Mouse (Mus musculus) limb, embryonic 15.5 days (tissue): ENCODE measurements at regions not wholly inside any gene's neighbourhood (a gene's known extent, or its start where the extent isn't known, plus 50 kb on each side); places are given as distances from the start of the nearest gene placed in this dataset.

Source experiments
- ATAC-seq: fragments of 200-750 bp; cut with Nextera tagmentation; 2 replicates; pipeline ENCODE4 v1.8.0; 2017; ENCODE audit warnings: low read depth, moderate TSS enrichment; ENCODE audit not compliant: insufficient number of reproducible peaks, low FRiP score, low TSS enrichment
- H3K27ac ChIP-seq: fragments of 300-500 bp; sonication (generic); 2 replicates; pipeline ENCODE4 v1.5.1; 2015; ENCODE audit warnings: moderate library complexity, mild to moderate bottlenecking, inconsistent platforms
- H3K27me3 ChIP-seq: fragments of 300-500 bp; sonication (generic); 2 replicates; pipeline ENCODE4 v1.6.1; 2015; ENCODE audit warnings: inconsistent platforms
- H3K36me3 ChIP-seq: fragments of 300-500 bp; sonication (generic); 2 replicates; pipeline ENCODE4 v1.6.1; 2015; ENCODE audit warnings: inconsistent platforms
- H3K4me1 ChIP-seq: fragments of 300-500 bp; sonication (generic); 2 replicates; pipeline ENCODE4 v1.6.1; 2015; ENCODE audit warnings: inconsistent platforms
- H3K4me2 ChIP-seq: fragments of 300-500 bp; sonication (generic); 2 replicates; pipeline ENCODE4 v1.6.1; 2015; ENCODE audit warnings: mild to moderate bottlenecking, inconsistent platforms
- H3K4me3 ChIP-seq: fragments of 300-500 bp; sonication (generic); 2 replicates; pipeline ENCODE4 v1.5.1; 2015; ENCODE audit warnings: mild to moderate bottlenecking, inconsistent platforms
- H3K9ac ChIP-seq: fragments of 300-500 bp; sonication (generic); 2 replicates; pipeline ENCODE4 v1.6.1; 2015; ENCODE audit warnings: inconsistent platforms
- H3K9me3 ChIP-seq: fragments of 300-500 bp; sonication (generic); 2 replicates; pipeline ENCODE4 v1.6.1; 2016; ENCODE audit warnings: inconsistent platforms
- WGBS: fragments of 180-500 bp; shearing (Covaris S2); methylation state at CpG from one replicate; pipeline ENCODE4 v1.1.7; 2015; 5-methylcytosine and 5-hydroxymethylcytosine counted together

DNA sequence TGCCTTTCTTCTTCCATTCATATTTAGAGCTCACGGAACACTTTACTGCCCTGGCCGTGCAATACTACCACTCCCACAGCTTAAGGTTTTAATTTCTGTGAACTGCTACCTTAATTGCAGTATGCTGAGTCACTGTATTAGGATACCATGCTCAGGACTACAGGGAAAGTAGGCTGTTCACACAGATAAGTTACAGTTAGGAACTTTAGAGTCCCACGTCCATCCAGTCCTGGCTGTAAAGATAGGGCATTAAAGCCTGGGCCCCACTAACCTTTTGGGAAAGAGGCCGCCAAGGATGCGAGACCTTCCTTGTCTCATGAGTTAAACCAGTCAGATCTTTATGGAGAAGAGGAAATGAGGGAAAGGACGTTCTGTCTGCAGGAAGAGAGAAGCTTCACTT is 574.6 kb downstream of the Stpg2 start:
- Histone ChIP-seq H3K4me2 (no peak overlapping the region), H3K36me3 (no peaks in the 10 kb centered on the region), H3K27ac (no peak overlapping the region), H3K4me3 (no peak overlapping the region), H3K9me3 (no peaks in the 10 kb centered on the region), H3K9ac (no peak overlapping the region), H3K27me3 (no peaks in the 10 kb centered on the region), H3K4me1 (peaks cover 7% of the 10 kb centered on the region)
- no peak for ATAC-seq
- 45% methylated on average over 6 of the region's 6 CpGs for WGBS

DNA sequence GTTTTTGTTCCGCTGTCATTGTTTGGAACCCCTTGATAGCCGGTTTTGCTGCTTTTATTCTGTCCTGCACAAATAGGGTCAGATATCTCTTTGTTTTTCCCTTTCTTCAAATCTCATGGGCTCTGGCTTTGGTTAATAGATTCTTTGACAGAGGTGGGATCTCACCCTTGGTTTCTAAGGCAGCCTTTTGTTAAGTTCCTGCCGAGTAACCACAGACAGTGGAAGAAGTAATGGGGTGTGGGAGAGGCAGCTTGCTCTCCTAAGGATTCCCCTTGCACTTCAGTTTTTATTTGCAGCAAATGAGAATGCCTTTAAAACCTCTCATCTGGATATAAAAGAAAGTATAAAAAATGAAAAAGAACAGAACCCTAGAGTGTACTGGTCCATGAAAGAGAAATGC is 577.9 kb downstream of the Stpg2 start:
- H3K4me3 ChIP-seq: no peak overlapping the region
- 77% methylated on average over 3 of the region's 3 CpGs for WGBS
- H3K36me3 ChIP-seq: no peaks in the 10 kb centered on the region
- H3K9me3 ChIP-seq: no peaks in the 10 kb centered on the region
- no peaks in the 10 kb centered on the region for H3K27me3 ChIP-seq
- no peak overlapping the region for H3K27ac ChIP-seq
- no peak overlapping the region for H3K4me2 ChIP-seq
- no peak for ATAC-seq
- H3K4me1 ChIP-seq: peaks cover 7% of the 10 kb centered on the region
- no peak overlapping the region for H3K9ac ChIP-seq

DNA sequence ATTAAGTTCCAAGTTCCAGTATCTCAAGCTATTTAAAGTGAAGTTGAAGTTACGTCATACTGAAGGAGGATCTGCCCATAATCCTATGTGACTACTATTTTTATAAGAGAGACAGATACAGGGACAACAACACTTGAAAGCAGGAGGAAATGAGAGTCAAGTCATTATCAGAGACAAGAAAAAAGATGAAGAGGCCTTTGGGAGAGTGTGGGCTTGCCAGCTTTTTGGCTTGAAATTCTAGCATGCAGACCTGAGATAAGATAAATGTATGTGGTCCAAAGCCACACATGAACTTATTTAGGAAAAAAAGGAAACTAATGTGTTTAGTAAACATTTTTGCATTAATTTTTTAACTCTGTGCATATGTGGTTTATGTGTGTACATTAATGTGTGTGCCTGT is 581.0 kb downstream of the Stpg2 start:
- H3K4me3 ChIP-seq: no peak overlapping the region
- no peak overlapping the region for H3K9ac ChIP-seq
- no peak overlapping the region for H3K4me2 ChIP-seq
- no peak for ATAC-seq
- no peaks in the 10 kb centered on the region for H3K9me3 ChIP-seq
- 81% methylated on average over 1 of the region's 1 CpGs for WGBS
- H3K36me3 ChIP-seq: no peaks in the 10 kb centered on the region
- H3K27me3 ChIP-seq: no peaks in the 10 kb centered on the region
- peaks cover 3% of the 10 kb centered on the region for H3K4me1 ChIP-seq
- H3K27ac ChIP-seq: no peak overlapping the region

DNA sequence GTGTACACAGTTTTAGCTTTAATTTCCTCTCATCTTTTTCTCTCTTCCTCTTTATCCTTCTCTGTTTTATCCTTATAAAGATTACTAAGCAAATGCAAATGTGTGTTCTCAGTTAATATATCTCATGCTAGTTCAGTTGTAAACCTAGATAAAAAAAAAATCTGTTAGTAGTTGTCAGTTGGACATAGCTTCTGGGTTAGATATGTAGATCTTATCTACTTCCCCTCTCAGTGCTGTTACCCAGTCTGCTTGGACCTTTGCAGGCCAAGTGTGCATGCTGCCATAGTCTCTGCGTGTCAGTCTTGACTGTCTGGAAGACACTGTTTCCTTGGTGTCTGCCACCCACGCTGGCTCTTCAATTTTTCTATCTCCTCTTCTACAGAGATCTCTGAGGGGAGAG is 583.4 kb downstream of the Stpg2 start:
- Histone ChIP-seq H3K4me3 (no peak overlapping the region), H3K27me3 (no peaks in the 10 kb centered on the region), H3K36me3 (no peaks in the 10 kb centered on the region), H3K4me2 (no peak overlapping the region), H3K4me1 (no peaks in the 10 kb centered on the region), H3K9me3 (no peaks in the 10 kb centered on the region), H3K9ac (no peak overlapping the region), H3K27ac (no peak overlapping the region)
- 83% methylated on average over 2 of the region's 2 CpGs for WGBS
- ATAC-seq: no peak

DNA sequence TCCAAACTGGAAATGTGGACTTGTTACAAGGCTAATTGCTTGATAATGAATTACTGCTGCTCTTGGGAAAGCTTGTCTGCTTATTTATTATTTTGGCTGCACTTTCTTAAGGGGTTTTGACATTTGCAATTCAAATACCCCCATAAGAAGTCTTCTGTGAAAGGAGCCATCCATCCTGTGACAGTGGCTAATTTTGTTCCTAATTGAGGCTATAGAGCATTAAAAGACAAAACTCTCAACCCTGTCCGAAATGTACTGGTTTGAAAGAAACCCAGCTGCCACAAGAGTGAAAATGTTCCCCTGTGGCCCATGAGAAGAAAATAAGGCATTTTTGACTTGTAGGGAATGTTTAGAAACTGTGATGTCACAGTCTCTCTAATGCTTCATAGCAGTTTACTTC is 591.2 kb downstream of the Stpg2 start:
- Histone ChIP-seq H3K4me2 (no peak overlapping the region), H3K4me3 (no peak overlapping the region), H3K9me3 (no peaks in the 10 kb centered on the region), H3K9ac (no peak overlapping the region), H3K36me3 (no peaks in the 10 kb centered on the region), H3K27me3 (no peaks in the 10 kb centered on the region), H3K4me1 (no peaks in the 10 kb centered on the region), H3K27ac (no peak overlapping the region)
- no peak for ATAC-seq
- WGBS: 58% methylated on average over 1 of the region's 1 CpGs

DNA sequence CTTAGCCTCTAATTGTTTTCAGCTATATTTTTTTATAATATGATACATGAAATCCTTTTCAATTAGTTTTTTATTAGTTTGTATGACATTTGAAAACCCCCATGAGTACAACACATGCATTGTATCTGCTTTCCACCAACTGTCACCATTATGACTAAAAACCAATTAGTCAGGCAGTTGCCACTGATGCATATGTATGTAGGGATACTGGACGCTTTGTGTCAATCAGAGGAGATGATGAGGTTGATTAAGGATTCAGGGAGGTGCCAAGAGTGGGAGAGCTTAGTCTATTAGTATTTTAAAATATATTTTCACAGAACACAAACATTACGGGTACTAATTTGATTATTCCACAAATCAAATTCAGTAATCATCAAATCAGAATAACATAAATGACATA is 593.6 kb downstream of the Stpg2 start:
- Histone ChIP-seq H3K27me3 (no peaks in the 10 kb centered on the region), H3K4me1 (no peaks in the 10 kb centered on the region), H3K9me3 (no peaks in the 10 kb centered on the region), H3K4me2 (no peak overlapping the region), H3K27ac (no peak overlapping the region), H3K4me3 (no peak overlapping the region), H3K9ac (no peak overlapping the region), H3K36me3 (no peaks in the 10 kb centered on the region)
- ATAC-seq: no peak
- WGBS: 86% methylated on average over 2 of the region's 2 CpGs

DNA sequence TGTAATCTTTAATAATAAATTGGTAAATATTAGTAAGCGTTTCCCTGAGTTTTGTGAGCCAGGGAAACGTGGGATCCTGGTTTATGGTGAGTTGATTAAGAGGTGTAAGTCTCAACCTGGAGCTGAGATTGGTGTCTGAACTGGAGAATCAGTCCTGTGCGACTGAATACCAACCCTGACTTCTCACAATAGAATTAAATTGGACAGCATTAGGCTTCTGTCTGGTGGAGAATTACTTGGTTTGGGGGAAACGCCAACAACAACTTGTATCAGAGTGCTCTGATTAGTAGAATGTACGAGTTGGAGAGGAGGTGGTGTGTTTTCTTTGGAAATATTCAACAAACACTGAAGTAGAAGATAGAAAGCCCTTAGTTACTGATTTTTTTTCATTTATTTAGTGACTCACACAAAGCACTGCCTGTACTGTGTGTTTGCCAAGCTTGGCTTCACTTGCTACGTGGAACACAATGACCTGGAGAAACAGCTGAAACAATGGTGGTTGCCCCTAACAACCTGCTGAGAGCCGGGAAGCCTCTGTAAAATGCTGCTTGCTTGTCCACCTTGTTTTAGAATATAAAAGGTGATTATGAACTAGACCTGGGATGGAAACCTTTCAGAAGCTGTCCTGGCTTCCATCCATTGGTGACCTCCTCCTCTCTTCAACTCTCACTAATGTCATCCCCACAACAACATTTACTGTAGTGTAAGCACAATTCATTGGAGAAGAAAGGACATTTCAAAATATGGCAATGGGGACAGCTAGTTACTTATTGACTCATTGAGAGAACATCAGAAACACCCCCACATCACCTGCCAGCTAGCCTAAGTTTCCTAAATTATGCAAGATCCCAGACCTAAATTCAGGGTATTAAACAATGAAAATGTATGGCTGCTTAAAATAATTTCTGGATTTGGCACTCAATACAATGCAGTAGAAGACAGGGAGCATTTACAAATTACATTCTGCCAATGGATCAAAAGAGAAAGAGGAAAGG is 597.5 kb downstream of the Stpg2 start:
- Histone ChIP-seq H3K27me3 (no peaks in the 10 kb centered on the region), H3K36me3 (no peaks in the 10 kb centered on the region), H3K4me2 (no peak overlapping the region), H3K27ac (no peak overlapping the region), H3K4me3 (no peak overlapping the region), H3K4me1 (no peaks in the 10 kb centered on the region), H3K9ac (no peak overlapping the region), H3K9me3 (no peaks in the 10 kb centered on the region)
- WGBS: 66% methylated on average over 7 of the region's 7 CpGs
- ATAC-seq: no peak

DNA sequence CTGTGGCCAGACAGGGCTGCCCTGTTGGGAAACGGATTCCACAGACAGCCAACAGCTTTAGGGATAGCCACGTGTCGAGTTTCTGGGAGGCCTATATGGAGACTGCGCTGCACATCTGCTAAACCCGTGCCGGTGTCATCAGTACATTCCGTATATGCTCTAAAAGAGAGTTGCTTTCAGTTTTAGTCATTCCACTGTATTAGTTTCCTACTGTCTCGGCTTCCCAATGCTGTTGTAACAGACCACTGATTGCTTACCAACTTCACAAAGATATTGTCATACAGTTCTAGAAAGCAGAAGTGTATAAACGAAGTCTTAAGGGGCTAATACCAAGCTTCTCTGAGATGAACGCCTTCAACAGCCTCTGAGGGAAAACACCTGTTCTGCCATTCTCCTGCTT is 622.5 kb downstream of the Stpg2 start:
- no peaks in the 10 kb centered on the region for H3K9me3 ChIP-seq
- H3K36me3 ChIP-seq: no peaks in the 10 kb centered on the region
- no peak overlapping the region for H3K4me2 ChIP-seq
- 75% methylated on average over 10 of the region's 10 CpGs for WGBS
- no peak overlapping the region for H3K4me3 ChIP-seq
- no peaks in the 10 kb centered on the region for H3K27me3 ChIP-seq
- no peak for ATAC-seq
- H3K4me1 ChIP-seq: no peaks in the 10 kb centered on the region
- no peak overlapping the region for H3K9ac ChIP-seq
- no peak overlapping the region for H3K27ac ChIP-seq

DNA sequence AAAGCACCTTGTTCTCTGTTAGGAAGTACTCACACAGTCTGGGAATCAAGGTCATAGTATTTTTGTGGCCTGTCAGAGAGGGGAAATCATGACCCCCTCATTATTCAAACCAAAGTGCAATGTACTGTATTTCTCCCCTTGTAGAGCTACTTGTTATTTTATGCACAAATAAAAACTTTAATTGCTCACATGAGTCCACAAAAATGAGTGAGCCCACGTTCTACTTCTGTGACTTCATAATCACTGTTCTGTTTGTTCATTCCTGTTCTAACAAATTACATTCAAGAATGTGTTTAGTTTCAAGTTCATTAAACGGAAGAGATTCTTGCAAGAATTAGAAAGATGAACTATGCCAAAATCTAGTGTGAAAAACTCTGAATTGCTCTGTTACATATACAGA is 623.1 kb downstream of the Stpg2 start:
- no peak overlapping the region for H3K4me2 ChIP-seq
- H3K9ac ChIP-seq: no peak overlapping the region
- no peak for ATAC-seq
- no peaks in the 10 kb centered on the region for H3K36me3 ChIP-seq
- no peak overlapping the region for H3K4me3 ChIP-seq
- no peaks in the 10 kb centered on the region for H3K4me1 ChIP-seq
- H3K27me3 ChIP-seq: no peaks in the 10 kb centered on the region
- no peak overlapping the region for H3K27ac ChIP-seq
- H3K9me3 ChIP-seq: no peaks in the 10 kb centered on the region
- 52% methylated on average over 2 of the region's 2 CpGs for WGBS

DNA sequence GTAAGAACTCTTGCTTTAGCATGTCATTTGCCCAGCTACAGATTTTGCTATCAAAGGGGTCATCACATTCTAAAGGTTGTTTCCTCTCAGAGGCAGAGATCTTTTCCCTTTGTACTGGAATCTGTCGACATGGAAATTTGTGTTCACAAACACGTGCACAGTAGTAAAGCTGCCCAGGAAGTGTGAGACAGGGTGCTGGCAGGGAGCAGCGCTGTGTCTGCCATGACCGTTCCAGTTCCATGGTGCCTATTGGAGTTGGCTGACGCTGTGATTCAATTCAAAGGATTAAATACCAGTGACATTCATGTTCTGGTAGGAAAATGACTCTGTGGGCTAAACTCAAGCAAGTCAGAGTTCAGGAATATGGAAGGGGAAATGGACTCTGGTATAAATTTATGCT is 627.1 kb downstream of the Stpg2 start:
- Histone ChIP-seq H3K36me3 (no peaks in the 10 kb centered on the region), H3K27me3 (no peaks in the 10 kb centered on the region), H3K4me2 (no peak overlapping the region), H3K4me1 (no peaks in the 10 kb centered on the region), H3K4me3 (no peak overlapping the region), H3K9me3 (no peaks in the 10 kb centered on the region), H3K9ac (no peak overlapping the region), H3K27ac (no peak overlapping the region)
- no peak for ATAC-seq
- 81% methylated on average over 5 of the region's 5 CpGs for WGBS

DNA sequence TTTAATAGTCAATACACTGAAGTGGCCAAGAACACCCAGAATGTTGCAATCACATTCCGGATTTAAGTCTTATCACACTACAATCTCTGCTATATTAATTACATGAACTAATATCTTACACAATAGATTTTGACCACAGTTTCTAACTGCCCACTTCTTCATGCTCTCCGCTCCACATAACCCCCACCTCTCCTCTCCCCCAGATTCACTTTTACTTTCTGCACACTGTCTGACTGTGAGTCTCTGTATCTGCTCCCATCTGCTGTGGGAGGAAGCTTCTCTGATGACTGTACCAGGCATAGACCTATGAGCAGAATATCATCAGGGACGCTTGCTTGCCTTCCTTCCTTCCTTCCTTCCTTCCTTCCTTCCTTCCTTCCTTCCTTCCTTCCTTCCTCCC is 636.5 kb downstream of the Stpg2 start:
- Histone ChIP-seq H3K27ac (no peak overlapping the region), H3K4me3 (no peak overlapping the region), H3K9me3 (no peaks in the 10 kb centered on the region), H3K4me1 (no peaks in the 10 kb centered on the region), H3K27me3 (no peaks in the 10 kb centered on the region), H3K4me2 (no peak overlapping the region), H3K9ac (no peak overlapping the region), H3K36me3 (no peaks in the 10 kb centered on the region)
- 88% methylated on average over 3 of the region's 3 CpGs for WGBS
- no peak for ATAC-seq

DNA sequence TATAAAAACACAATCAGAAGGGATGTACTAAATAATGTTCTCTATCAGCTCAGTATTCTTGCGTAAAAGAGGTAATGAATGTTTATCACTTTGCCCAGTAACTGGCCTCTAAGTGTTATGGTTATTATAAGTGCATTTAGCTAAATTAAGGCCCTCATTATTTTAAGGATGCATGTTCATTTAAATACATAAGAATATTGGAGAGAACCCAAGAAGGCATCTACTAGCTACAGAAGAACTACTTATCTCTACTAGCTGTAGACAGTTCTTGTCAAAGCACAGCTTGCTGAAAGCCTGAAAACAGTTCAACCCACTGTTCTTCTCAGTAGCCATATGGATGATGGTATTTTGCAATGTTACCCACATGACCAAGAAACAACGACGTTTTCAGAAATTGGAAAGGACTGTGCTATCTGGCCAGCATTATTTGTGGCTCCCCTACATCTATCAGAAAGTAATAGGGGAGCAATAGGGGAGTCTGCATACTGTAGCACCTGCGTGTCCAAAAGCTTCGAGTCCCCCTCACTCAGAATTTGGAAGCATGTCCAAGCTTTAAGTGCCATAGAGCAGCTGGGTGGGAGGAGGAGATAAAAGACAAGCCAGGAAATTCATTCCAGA is 637.6 kb downstream of the Stpg2 start:
- no peak overlapping the region for H3K4me3 ChIP-seq
- WGBS: 88% methylated on average over 5 of the region's 5 CpGs

More for the DNA sequence above, 637.6 kb downstream of the Stpg2 start:
- no peaks in the 10 kb centered on the region for H3K36me3 ChIP-seq
- H3K27ac ChIP-seq: no peak overlapping the region
- no peaks in the 10 kb centered on the region for H3K4me1 ChIP-seq
- H3K27me3 ChIP-seq: no peaks in the 10 kb centered on the region
- no peak overlapping the region for H3K4me2 ChIP-seq
- no peaks in the 10 kb centered on the region for H3K9me3 ChIP-seq
- ATAC-seq: no peak
- no peak overlapping the region for H3K9ac ChIP-seq
